Mouse (Mus musculus): Measurements from ENCODE around the gene Tub.
A peak's percentile ranks its signal among the peaks of the same experiment; 100 is the strongest.

Gene Tub

GRCm38 (mm10) chr7:108950312-108950761 is at the start of gene Tub:
Tub (plus strand) TSS chr7:108950338.
- peak; percentile 55 for ATAC-seq (ENCODE audit: insufficient number of reproducible peaks, low FRiP score, low TSS enrichment)

GRCm38 (mm10) chr7:108903969-108904368 is 46.2 kb upstream of the Tub start:
- no peak for ATAC-seq (ENCODE audit: insufficient number of reproducible peaks, low FRiP score, low TSS enrichment)

DNA sequence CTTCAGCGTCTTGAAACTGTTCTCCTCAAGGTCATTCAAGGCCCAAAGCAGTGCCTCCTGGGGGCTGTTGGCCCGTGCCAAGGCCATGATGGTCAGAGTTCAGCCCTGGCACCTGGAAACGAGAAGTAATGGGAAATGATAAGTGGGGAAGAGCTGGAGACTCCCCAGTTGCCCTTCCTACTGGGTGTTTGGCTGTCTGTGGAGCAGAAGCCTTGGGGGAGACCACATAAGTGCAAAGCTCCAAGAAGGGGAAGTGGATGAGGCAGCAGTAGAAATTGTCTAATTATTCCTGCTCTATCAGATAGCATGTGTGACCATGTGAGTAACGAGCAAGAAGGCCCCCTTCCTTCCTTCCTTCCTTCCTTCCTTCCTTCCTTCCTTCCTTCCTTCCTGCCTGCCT is 23.1 kb upstream of the Tub start:
- ATAC-seq (ENCODE audit: insufficient number of reproducible peaks, low FRiP score, low TSS enrichment) = no peak

DNA sequence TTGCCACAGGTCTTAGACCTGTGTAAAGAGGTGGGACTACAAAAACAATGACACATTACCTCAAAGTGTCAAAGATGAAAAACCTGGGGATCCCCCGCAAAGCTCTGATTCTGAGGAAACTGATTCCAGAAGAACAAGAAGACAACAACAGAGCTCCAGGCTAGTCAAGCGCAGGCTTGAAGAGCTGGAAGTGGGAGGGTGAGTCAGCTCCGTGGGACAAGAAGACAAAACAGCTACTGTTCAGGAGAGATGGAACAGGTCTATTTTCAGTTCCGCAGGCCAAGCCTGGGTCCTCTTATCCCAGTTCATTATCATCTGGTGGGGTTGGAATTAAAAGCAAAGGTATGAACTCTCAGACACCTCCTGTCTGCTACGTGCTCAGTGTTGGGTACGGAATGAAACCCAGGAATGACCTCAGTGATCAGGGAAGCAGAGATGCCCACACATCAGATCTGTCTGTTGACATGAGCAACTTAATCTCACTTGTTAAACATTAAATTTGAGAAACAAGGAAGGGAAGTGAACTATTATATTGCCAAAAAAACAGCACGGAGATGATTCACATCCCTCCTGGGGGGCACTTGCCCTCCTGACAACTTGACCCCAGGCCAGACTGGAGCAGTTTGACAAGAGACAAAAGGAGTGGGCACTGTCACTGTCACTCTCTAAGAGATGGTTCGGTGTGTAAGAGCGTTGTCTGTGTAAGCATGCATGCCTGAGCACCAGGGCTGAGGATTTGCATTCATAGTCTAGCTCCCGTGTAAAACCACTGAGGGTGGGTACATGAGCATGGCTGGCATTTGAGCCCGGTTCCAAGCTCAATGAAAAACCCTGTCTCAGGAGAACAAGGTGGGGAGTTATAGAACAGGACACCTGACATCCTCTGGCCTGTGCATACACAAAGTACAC is 21.6 kb upstream of the Tub start:
- no peak for ATAC-seq (ENCODE audit: insufficient number of reproducible peaks, low FRiP score, low TSS enrichment)

DNA sequence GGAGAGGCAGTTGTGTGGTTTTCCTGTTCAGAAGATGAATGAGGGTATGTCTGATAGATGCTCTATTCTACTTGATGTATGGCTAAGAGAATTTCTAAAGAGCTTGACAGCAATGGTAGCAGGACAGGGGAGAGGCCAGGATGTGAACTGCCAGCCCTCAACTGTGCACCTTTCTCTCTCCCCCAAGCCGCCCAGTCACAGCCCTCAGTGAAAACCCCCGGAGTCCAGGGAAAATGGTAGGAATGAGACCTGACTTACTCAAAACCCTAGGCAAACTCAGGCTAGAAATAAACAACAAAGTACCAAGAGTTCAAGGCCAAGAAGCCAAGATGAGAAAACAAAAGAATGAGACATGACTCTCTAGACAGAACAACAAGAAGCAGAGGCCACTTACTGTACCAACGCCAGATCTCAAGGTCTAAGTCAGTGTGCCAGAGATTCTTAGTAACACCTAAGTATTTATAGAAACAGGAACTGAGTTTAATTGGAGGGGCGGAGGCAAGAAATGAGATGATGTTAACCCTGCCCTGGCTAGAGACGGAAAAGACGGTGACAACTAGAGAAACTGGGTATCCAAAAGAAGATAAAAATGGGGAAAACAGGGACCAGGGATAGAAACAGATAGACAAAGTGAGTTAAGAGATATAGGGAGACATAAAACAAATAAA is 20.3 kb upstream of the Tub start, which contains the start of gene Nlrp10:
Gene Nlrp10 (minus strand): TSS at position 453 of the 668 bp plus-strand sequence.
- no peak for ATAC-seq (ENCODE audit: insufficient number of reproducible peaks, low FRiP score, low TSS enrichment)

DNA sequence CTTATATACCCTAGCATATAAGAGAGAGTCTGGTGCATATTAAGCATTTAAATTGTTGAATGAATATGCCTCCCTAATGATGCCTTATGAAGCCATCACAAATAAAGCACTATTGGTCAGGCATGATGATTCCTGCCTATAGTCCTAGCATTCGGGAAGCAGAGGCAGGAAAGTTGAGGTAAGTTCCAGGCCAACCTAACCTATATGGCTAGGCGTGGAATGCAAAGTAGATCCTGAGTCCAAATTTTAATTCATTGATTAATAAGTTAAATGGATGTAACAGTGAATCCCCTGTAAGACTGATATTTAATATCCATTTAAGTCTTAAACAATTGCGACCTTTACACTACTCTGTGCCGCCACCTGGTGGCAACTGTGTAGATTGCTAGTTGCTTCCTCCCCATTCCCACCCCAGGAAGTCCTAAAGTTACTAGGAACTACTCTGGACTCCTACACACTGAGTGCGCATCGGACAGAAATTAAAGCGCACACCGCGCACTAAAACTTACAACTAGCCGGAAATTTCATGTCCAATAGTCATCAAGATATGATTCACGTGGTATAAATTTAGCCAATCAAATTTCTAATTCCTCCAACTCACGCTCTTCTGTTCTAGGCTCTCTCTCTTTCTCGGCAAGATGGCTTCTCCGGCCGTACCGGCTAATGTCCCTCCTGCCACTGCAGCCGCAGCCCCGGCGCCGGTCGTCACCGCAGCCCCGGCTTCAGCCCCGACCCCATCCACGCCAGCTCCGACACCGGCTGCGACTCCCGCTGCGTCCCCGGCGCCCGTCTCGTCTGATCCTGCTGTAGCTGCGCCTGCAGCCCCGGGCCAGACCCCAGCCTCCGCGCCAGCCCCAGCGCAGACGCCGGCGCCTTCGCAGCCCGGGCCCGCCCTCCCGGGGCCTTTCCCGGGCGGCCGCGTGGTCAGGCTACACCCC is 16.1 kb upstream of the Tub start, which contains the start of gene Eif3f:
Gene Eif3f (plus strand): TSS at position 624 of the 938 bp plus-strand sequence.
- ATAC-seq (ENCODE audit: insufficient number of reproducible peaks, low FRiP score, low TSS enrichment) = peak; percentile 93

DNA sequence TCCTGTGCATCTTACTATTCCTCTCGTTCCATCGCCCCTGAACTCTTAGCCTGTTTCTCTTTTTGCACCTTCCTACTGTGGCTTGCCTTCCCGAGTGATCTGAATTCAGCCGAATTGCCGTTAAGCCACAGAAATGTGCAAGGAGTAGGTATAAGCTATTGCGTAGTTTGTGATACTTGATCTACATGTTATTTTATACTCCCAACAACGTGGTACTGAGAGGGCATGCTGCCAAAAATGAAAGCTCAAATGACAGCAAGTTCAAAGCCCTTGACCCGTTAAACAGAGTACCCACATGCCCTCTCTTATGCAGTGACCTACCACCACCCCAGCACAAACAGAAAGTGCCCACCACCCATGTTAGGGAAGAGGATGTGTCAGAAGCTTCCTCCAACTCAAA is 15.3 kb upstream of the Tub start:
- ATAC-seq (ENCODE audit: insufficient number of reproducible peaks, low FRiP score, low TSS enrichment) = 0 out of 2 replicates have a peak, but pooled peaks have one; percentile 2

GRCm38 (mm10) chr7:108935411-108935810 is 14.7 kb upstream of the Tub start:
- ATAC-seq (ENCODE audit: insufficient number of reproducible peaks, low FRiP score, low TSS enrichment) = no peak

DNA sequence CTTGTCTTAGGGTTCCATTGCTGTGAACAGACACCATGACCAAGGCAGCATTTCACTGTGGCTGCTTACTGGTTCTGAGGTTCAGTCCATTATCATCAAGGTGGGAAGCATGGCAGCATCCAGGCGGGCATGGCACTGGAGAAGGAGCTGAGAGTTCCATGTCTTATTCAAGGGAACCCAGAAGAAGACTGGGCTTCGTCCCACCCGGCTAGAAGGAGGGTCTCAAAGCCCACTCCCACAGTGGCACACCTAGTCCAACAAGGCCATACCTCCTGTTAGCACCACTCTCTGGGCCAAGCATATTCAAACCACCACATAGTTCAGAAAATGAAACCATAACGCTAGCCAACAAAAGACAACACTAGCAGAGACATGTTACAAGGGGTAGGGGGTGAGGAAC is 13.5 kb upstream of the Tub start:
- no peak for ATAC-seq (ENCODE audit: insufficient number of reproducible peaks, low FRiP score, low TSS enrichment)

GRCm38 (mm10) chr7:108941466-108941865 is 8.7 kb upstream of the Tub start:
- ATAC-seq (ENCODE audit: insufficient number of reproducible peaks, low FRiP score, low TSS enrichment) = no peak

GRCm38 (mm10) chr7:108944002-108944401 is 6.1 kb upstream of the Tub start:
- ATAC-seq (ENCODE audit: insufficient number of reproducible peaks, low FRiP score, low TSS enrichment) = 0 out of 2 replicates have a peak, but pooled peaks have one; percentile 63

DNA sequence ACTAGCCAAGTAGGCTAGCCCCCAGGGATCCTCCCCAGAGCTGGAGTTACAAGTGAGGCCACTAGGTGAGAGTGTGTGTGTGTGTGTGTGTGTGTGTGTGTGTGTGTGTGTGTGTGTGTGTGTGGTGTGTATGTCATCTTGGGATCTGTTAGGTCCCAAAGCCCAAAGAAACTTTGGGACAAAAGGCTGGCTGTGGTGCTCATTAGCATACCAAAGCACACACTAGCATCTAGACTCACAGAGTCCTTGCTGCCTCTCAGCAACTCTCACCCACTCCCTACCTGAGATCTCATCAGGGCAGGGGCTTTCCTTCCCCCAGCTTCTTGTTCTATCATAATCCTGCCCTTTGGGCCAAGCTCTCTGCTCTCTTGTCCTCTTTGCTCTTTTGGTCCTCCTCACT is 1.5 kb upstream of the Tub start:
- no peak for ATAC-seq (ENCODE audit: insufficient number of reproducible peaks, low FRiP score, low TSS enrichment)

DNA sequence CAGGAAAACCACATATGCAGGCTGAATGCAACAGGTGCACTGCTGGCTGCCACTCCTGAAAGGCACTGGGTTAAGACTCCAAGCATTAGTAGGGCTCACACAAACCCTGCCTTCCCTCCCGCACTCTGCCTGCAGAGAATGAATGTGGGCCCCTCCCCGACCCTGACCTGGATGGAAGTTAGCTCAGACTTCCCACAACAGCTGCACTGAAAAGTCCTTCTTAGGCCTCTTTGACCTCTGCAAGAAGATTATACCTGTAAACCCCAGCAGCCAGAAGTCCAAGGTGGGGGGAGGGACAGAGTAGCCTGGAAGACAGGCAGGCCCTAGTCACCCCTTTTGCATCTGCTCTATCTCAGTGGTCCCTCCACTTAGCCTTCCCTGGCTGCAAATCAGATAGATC is 837 bp upstream of the Tub start:
- no peak for ATAC-seq (ENCODE audit: insufficient number of reproducible peaks, low FRiP score, low TSS enrichment)

DNA sequence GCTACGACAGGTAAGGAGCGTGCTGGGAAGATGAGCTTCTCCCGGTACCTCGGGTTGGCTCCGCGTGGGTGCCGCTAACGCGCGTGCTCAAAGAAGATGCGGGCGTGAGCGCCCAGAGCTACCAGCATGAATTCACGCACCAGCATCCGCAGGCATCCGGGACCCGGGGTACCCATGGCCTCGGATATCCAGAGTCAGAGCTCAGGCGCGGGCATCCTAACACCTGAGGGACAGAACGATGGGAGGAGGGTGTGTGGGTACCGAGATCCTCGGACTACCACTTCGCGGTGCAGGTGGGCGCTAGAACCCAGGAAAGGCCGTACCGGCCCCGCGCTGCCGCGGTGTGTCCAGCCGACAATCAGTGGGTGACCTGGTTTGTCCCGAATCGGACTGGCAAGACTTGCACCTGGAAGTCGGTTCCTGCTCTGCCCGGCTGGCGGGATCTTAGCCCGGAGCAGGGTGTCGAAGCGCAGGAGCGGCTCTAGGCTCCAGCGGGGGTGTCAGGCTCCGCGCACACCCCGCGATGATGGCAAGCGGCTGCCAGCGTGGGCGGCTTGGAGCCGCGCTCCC is 709 bp downstream of the Tub start:
- peak; percentile 57 for ATAC-seq (ENCODE audit: insufficient number of reproducible peaks, low FRiP score, low TSS enrichment)

DNA sequence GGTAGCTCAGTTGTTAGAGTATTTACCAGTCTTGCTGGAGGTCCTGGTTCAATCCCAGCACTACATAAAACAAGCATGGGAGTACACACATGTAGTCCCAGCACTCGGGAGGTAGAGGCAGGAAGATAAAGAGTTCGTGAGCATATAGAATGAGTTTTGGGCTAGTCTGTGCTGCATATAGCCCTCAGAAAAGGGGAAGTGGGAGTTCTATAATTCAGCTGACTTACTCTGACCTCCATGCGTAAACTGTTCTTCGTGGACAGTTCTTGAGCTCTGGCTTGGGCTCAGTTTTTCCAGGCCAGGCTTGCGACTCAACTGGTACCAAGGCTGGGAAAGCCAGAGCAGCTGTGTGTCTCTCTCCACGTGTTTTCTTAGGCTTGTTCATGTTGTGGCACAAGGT is 2.7 kb downstream of the Tub start:
- no peak for ATAC-seq (ENCODE audit: insufficient number of reproducible peaks, low FRiP score, low TSS enrichment)

- no peak for ATAC-seq (ENCODE audit: insufficient number of reproducible peaks, low FRiP score, low TSS enrichment)
Measured at GRCm38 (mm10) chr7:108954185-108954584, 4.0 kb downstream of the Tub start.

GRCm38 (mm10) chr7:108957734-108958133 is 7.6 kb downstream of the Tub start:
- no peak for ATAC-seq (ENCODE audit: insufficient number of reproducible peaks, low FRiP score, low TSS enrichment)

DNA sequence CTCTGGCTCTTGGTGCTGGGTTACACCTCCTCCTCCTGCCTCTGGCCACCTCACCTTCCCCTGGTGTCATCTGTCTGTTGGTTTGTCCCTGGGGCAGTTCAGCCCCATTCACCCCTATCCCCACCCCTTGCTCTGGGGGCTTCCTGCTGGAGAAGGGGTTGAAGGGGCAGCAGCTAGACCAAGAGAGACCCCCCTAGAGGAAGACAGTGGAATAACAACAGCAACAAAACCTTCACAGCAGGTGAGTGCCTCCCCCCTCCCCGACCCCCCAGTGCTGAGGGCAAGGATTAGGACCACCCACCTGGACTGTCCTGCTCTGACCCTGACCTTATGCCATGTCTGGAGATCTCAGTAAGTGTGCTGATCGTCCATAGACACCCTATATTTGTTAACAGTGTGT is 15.8 kb downstream of the Tub start:
- no peak for ATAC-seq (ENCODE audit: insufficient number of reproducible peaks, low FRiP score, low TSS enrichment)

DNA sequence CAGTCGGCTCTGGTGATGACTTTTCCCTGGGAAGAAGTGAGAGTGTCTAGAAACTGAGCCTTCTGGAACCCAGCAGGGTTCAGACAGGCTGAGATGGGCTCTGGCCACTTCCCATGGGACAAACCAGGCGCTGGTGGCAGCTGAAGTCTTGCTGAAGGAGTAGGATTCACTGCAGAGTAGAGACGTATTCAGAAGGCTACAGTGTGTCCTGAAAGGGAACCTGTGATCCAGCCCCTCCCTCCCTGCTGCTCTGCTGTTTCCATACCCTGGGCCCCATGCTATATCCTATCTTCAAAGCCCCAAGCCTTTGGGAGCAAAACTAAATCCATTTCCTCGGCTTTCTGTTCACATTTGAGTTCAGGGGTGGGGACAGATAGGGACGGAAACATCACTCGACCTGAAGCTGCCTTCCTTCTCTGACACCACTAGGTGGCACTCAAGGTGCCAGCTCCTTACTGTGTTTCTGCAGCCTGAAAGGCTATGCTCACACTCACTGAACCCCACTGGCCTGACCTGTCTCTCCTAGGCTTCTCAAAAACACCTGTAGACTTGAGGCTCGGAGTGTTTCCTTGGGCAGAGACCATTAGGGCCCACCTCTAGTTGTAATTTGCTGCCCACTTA is 16.7 kb downstream of the Tub start:
- ATAC-seq (ENCODE audit: insufficient number of reproducible peaks, low FRiP score, low TSS enrichment) = peak; percentile 79
